Mouse (Mus musculus): ENCODE measurements around the gene Gm10073. TPM values are rescaled to one million over a fixed set of nuclear protein-coding genes. Genes with fewer than 3 reads are reported as not detected.
"Not testable (repeated sequence)": the region's sequence is repeated elsewhere in the genome, so short reads cannot be mapped to it uniquely, and the experiment has no call there.

The Gm10073 gene
- polyA plus RNA-seq, 1 experiment from 2014 or later = 8.8 TPM

DNA sequence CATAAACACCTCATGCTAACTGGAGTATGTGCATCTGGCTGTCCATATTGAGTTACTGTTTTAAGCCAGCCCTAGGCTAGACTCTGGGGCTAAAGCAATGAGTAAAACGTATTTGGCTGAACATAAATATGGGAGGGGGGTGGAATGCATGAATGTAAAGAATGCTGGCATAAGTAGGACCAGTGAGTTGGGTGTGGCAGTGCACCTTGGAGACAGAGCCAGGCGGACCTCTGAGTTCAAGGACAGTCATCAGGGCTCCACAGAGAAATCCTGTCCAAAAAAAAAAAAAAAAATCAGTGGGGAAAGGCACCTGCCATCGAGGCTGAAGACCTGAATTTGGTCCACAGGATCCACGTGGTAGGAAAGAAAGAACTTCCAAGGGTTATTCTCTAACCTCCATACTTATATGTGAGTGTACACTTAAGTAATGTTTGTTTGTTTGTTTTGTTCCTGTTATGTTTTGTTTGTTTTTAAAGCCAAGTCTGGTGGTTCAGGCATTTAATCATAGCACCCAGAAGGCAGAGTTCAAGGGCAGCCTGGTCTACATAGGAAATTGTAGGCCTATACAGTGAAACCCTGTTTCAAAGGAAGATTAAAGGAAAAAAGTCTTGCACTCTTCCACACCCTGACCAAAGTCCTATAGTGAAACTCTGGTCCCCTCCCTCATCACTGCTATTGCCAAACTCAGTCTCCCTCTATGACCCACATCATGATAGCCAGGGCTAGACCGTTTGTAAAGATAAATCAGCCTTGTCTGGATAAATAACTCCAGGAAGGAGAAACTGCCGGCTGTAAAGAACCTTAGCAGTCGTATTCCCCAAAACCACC is 36.0 kb upstream of the Gm10073 start:
- 22% methylated on average over 7 of the region's 7 CpGs for WGBS
- Histone ChIP-seq H3K4me1 (replicated peaks; ENCODE audit: control insufficient read depth, insufficient read depth, low read length) (peaks cover 17% of the 10 kb centered on the region; the same call in 1 of the 2 replicates), H3K27ac (ENCODE audit: low read depth, low read length) (peak overlapping the region; percentile 24; the same call in 1 of the 2 replicates), H3K4me2 (replicated peaks; ENCODE audit: low read depth) (no peak overlapping the region), H3K27me3 (replicated peaks; ENCODE audit: control insufficient read depth, insufficient read depth, low read length) (no peaks in the 10 kb centered on the region), H3K4me3 (ENCODE audit: low read depth, low read length) (no peak overlapping the region), H3K9me3 (ENCODE audit: control insufficient read depth) (no peaks in the 10 kb centered on the region), H3K36me3 (ENCODE audit: control insufficient read depth, insufficient read depth) (no peaks in the 10 kb centered on the region; the same call in 1 of the 2 replicates), H3K9ac (ENCODE audit: low read depth, low read length) (no peak overlapping the region)
- TF ChIP-seq CTCF (IDR thresholded peaks at IDR 0.05; ENCODE audit: low read depth) = no peak
- ATAC-seq = peak; percentile 57

GRCm38 (mm10) chr8:106608425-106608824 is 35.2 kb upstream of the Gm10073 start:
- Histone ChIP-seq H3K9me3 (ENCODE audit: control insufficient read depth) (no peaks in the 10 kb centered on the region), H3K4me1 (replicated peaks; ENCODE audit: control insufficient read depth, insufficient read depth, low read length) (peaks cover 17% of the 10 kb centered on the region; the same call in 1 of the 2 replicates), H3K27me3 (replicated peaks; ENCODE audit: control insufficient read depth, insufficient read depth, low read length) (no peaks in the 10 kb centered on the region), H3K36me3 (ENCODE audit: control insufficient read depth, insufficient read depth) (no peaks in the 10 kb centered on the region; the same call in 1 of the 2 replicates), H3K9ac (ENCODE audit: low read depth, low read length) (no peak overlapping the region), H3K27ac (ENCODE audit: low read depth, low read length) (peak overlapping the region; percentile 24), H3K4me2 (replicated peaks; ENCODE audit: low read depth) (no peak overlapping the region; the same call in 1 of the 2 replicates), H3K4me3 (ENCODE audit: low read depth, low read length) (no peak overlapping the region)
- WGBS = 21% methylated on average over 3 of the region's 3 CpGs
- ATAC-seq = peak; percentile 34
- no peak for TF ChIP-seq CTCF (IDR thresholded peaks at IDR 0.05; ENCODE audit: low read depth)

DNA sequence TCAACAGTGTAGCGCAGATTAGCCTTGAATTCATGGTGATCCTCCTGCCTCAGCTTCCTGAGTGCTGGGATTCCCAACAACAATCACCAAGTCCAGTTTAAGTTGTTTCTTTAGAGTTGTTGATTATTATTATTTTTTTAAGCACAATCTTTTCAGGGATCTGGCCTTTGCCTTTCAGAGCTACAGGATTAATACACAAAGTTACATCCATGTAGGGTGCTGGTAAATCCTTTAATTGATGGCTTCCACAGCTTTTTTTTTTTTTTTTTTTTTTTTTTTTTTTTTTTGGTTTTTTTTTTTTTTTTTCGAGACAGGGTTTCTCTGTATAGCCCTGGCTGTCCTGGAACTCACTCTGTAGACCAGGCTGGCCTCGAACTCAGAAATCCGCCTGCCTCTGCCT is 34.5 kb upstream of the Gm10073 start:
- H3K36me3 ChIP-seq (ENCODE audit: control insufficient read depth, insufficient read depth); H3K9me3 ChIP-seq (ENCODE audit: control insufficient read depth); H3K27ac ChIP-seq (ENCODE audit: low read depth, low read length); H3K4me3 ChIP-seq (ENCODE audit: low read depth, low read length); H3K4me2 ChIP-seq (replicated peaks; ENCODE audit: low read depth); ATAC-seq; H3K27me3 ChIP-seq (replicated peaks; ENCODE audit: control insufficient read depth, insufficient read depth, low read length); H3K9ac ChIP-seq (ENCODE audit: low read depth, low read length): not testable (repeated sequence)
- WGBS = 83% methylated on average over 4 of the region's 4 CpGs
- H3K4me1 ChIP-seq (replicated peaks; ENCODE audit: control insufficient read depth, insufficient read depth, low read length) = peaks cover 16% of the 10 kb centered on the region; the same call in 1 of the 2 replicates

DNA sequence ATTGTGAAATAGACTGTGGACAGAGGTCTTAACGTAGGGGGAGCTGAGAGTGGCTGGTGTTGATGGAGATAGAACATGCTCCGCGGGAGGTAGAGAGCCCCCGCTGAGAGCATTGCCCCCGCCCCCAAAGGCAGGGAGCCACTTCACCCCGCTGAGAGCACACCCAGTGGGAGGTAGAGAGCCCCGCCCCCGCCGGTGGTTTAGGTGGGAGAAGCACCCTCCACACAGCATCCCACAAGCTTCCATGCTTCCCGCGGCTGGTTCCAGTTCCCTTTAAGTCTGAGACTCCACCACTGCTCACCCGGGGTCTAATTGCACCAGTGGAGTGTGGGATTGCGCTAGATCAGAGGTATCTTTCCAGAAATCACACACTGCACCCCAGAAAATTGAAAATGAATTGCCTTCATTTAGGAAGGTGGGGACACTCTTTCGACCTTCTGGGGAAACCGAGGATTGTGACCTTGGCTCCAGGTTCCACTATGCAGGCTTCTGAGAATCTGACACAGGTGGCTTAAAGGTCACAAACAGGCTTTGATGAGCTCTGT is 33.4 kb upstream of the Gm10073 start:
- H3K27me3 ChIP-seq (replicated peaks; ENCODE audit: control insufficient read depth, insufficient read depth, low read length) = 0 out of 2 replicates have a peak, but pooled peaks cover 3% of the 10 kb centered on the region
- H3K4me1 ChIP-seq (replicated peaks; ENCODE audit: control insufficient read depth, insufficient read depth, low read length) = peaks cover 10% of the 10 kb centered on the region; the same call in 1 of the 2 replicates
- peak overlapping the region; percentile 21; the same call in 1 of the 2 replicates for H3K27ac ChIP-seq (ENCODE audit: low read depth, low read length)
- no peaks in the 10 kb centered on the region for H3K36me3 ChIP-seq (ENCODE audit: control insufficient read depth, insufficient read depth)
- TF ChIP-seq CTCF (IDR thresholded peaks at IDR 0.05; ENCODE audit: low read depth) = no peak
- no peak overlapping the region for H3K4me3 ChIP-seq (ENCODE audit: low read depth, low read length)
- ATAC-seq = no peak
- no peak overlapping the region; the same call in 1 of the 2 replicates for H3K9ac ChIP-seq (ENCODE audit: low read depth, low read length)
- H3K9me3 ChIP-seq (ENCODE audit: control insufficient read depth) = no peaks in the 10 kb centered on the region
- H3K4me2 ChIP-seq (replicated peaks; ENCODE audit: low read depth) = peak overlapping the region; percentile 65
- 28% methylated on average over 15 of the region's 15 CpGs for WGBS

GRCm38 (mm10) chr8:106606121-106606520 is 32.9 kb upstream of the Gm10073 start:
- peak overlapping the region; percentile 65 for H3K4me2 ChIP-seq (replicated peaks; ENCODE audit: low read depth)
- WGBS = 20% methylated on average over 4 of the region's 4 CpGs
- H3K4me1 ChIP-seq (replicated peaks; ENCODE audit: control insufficient read depth, insufficient read depth, low read length) = peaks cover 7% of the 10 kb centered on the region; the same call in 1 of the 2 replicates
- no peak overlapping the region for H3K4me3 ChIP-seq (ENCODE audit: low read depth, low read length)
- 0 out of 2 replicates have a peak, but pooled peaks cover 3% of the 10 kb centered on the region for H3K27me3 ChIP-seq (replicated peaks; ENCODE audit: control insufficient read depth, insufficient read depth, low read length)
- H3K36me3 ChIP-seq (ENCODE audit: control insufficient read depth, insufficient read depth) = no peaks in the 10 kb centered on the region
- TF ChIP-seq CTCF (IDR thresholded peaks at IDR 0.05; ENCODE audit: low read depth) = no peak
- no peak for ATAC-seq
- H3K9ac ChIP-seq (ENCODE audit: low read depth, low read length) = no peak overlapping the region
- 0 out of 2 replicates have a peak overlapping the region, but pooled peaks have one; percentile 21 for H3K27ac ChIP-seq (ENCODE audit: low read depth, low read length)
- H3K9me3 ChIP-seq (ENCODE audit: control insufficient read depth) = no peaks in the 10 kb centered on the region

DNA sequence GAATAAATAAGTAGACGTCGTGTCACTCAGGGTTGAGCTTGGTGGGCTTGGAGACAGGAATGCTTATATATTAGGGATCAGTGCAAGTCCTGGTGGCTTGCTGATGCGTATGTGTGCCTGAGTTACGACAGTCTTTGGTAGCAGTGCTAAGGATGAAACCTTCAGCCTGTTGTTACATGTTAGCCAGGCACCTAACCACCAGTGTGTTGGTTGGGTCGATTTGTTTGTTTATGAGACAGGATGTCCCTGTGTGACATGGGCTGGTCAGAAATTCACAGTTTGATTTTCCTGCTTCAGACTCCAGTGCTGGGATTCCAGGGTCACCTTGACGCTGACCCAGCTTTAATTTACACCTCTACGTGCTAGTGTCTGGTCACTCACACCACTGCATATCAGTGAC is 32.4 kb upstream of the Gm10073 start:
- WGBS = 28% methylated on average over 7 of the region's 7 CpGs
- no peak for TF ChIP-seq CTCF (IDR thresholded peaks at IDR 0.05; ENCODE audit: low read depth)
- H3K4me1 ChIP-seq (replicated peaks; ENCODE audit: control insufficient read depth, insufficient read depth, low read length) = peaks cover 5% of the 10 kb centered on the region; the same call in 1 of the 2 replicates
- no peak overlapping the region for H3K27ac ChIP-seq (ENCODE audit: low read depth, low read length)
- H3K27me3 ChIP-seq (replicated peaks; ENCODE audit: control insufficient read depth, insufficient read depth, low read length) = 0 out of 2 replicates have a peak, but pooled peaks cover 3% of the 10 kb centered on the region
- H3K36me3 ChIP-seq (ENCODE audit: control insufficient read depth, insufficient read depth) = no peaks in the 10 kb centered on the region
- no peaks in the 10 kb centered on the region for H3K9me3 ChIP-seq (ENCODE audit: control insufficient read depth)
- H3K4me3 ChIP-seq (ENCODE audit: low read depth, low read length) = peak overlapping the region; percentile 64
- no peak overlapping the region for H3K9ac ChIP-seq (ENCODE audit: low read depth, low read length)
- H3K4me2 ChIP-seq (replicated peaks; ENCODE audit: low read depth) = peak overlapping the region; percentile 65
- ATAC-seq = no peak
